Mouse (Mus musculus): ENCODE measurements around the gene Fchsd2.

Gene Fchsd2

GRCm38 (mm10) chr7:101191326-101191969, 98.8 kb downstream of the Fchsd2 start:
- no peak for DNase-seq (ENCODE audit: low spot score)

DNA sequence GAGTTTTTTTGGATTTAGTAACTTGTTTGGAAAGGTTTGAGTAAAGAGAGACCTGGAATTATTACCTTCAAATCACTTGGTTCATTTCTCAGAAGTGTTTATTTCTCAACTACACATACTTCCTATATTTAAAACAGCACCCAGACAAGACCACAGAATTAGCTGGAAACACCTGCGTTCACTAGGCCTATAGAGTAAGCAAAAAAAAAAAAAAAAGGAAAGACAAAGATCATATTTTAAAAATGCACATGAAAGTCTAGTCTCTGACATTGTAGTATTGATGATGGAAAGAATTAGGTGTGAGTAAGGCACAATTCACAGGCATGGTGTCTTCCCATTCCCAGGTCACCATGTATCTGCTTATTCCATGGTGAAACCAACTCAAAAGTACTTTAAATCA, 118.2 kb downstream of the Fchsd2 start:
- DNase-seq (ENCODE audit: low spot score): no peak

DNA sequence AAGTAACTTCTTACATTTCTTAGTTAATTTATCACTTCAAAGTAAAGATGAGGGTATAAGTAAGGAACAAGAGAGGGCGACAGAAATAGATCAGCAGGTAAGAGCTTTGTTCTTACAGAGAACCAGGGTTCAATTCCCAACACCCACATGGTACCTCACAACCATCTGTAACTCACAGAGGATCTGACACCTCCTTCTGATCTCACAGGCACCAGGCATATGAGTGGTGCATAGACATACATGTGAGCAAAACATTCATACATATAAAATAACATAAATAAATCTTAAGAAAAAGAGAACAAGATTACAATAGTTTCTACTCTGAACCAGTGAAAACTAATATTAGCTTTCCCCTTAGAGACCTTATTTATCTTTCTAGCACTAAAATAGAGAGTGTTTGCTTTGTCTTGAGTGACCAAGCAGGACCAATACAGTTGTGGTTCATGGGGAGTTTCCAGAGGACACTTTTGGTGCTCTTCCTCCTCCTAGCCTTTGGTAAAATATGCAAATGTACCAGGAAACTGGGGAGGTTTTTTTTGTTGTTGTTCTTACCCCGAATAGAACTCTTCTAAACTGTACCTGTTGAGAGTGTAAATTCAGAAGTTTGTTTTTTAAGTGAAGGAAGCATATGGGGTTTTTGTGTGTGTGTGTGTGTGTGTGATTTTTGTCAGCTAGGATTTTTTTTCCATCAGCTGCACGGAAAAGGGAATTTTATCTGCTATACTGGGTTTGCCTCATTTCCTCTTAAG, 121.0 kb downstream of the Fchsd2 start:
- DNase-seq (ENCODE audit: low spot score): no peak

DNA sequence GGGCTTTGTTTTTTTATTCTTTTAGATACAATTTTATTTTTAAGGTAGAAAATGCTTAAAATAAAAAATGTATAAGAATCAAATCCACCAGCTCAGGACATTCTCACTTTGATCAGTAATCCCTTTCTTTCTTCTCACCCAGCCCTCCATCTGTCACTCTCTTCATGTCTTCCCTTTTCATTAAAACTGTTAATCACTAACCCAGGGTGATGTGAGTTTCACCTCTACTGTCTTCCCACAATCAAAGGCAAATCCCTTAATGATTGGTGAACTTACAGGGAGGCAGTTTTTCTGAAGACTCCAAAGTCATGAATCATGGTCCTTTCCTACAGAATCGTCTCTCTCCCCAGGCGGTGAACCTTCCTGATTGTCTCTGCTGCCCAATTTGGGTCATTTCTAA, 124.1 kb downstream of the Fchsd2 start:
- no peak for DNase-seq (ENCODE audit: low spot score)

DNA sequence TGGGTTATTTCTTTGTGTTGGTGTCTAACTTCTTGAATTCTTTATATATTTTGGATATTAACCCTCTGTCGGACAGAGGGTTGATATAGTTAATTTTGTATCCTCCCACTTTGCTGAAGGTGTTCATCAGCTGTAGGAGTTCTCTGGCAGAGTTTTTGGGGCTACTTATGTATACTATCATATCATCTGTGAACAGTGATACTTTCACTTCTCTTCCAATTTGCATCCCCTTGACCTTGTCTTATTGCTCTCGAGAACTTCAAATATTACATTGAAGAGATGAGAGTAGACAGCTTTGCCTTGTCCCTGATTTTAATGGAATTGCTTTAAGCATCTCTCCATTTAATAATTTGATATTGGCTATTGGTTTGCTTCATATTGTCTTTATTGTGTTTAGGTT, 130.8 kb downstream of the Fchsd2 start:
- no peak for DNase-seq (ENCODE audit: low spot score)

- no peak for DNase-seq (ENCODE audit: low spot score)
These were observed 136.7 kb downstream of the Fchsd2 start for GRCm38 (mm10) chr7:101229336-101229735.

- peak; percentile 67 for DNase-seq (ENCODE audit: low spot score)
These were observed 138.8 kb downstream of the Fchsd2 start for GRCm38 (mm10) chr7:101231458-101231857.

- no peak for DNase-seq (ENCODE audit: low spot score)
These were observed 140.1 kb downstream of the Fchsd2 start for GRCm38 (mm10) chr7:101232716-101233115.

DNA sequence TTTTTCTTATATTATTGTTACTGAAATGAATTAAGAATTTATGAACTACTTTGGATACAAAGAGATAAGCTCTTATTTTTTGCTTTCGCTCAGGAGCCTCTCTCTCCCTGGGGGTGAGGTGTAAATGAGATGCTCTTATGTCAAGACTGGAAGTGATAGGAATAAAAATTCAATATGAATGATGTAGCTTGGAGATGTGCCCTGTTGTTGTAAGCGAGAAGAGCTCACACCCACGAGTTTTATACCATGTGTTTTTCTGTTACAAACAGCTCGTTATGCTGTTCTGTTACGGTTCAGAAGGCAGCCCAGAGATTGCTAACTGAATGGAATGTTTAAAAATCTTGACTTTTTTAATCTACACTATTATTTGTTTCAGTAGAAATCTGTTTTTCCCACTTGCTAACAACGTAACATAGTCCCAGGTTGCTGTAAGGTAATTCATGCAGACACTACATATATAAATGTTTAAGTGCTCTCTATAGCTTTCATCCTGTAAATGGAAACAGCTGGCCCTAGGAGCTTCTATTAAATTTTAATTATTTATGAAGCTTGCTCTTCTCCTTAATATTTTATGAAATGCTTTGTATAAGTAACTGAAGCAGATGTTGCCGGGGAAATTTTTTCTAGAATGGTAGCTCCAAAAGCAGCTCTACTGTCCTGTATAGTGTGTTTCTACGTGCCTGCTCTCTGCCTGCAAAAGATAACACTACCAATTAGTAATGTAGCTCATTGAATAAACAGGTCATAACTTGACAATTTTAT, 144.2 kb downstream of the Fchsd2 start:
- no peak for DNase-seq (ENCODE audit: low spot score)

DNA sequence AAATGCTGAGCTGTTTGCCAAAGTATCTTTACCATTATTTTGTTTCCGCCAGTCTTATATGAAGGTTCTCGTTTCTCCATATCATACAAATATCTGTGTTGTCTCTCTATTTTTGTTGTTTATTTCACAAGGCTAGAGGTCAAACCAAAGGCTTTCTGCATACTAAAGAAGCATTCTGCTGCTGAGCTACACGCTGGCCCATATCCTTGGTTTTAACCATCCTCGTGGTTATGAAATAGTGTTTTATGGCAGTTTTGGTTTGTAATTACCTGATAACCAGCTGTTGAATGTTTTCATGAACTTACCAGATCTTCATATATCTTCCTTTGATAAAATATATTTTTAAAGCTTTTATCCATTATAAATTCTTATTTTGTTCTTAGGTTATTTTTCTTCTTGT, 156.1 kb downstream of the Fchsd2 start:
- DNase-seq (ENCODE audit: low spot score): no peak

DNA sequence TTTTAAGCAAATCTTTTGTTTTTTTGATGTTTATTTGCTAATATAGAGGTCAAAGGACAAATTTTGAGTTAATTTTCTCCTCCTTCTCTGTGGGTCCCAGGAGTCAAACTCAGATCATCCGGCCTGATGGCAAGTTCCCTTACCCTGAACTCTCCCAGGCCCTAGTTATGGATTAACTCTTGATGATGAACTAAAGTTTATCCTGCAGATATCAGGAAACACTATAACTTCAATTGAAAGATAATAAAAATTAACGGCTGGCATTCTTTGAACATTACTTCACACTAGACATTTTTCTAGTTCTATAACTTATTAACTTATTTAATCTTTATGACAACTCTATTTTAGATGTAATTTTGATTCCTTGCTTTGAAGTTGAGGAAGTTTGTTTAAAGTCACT, 156.5 kb downstream of the Fchsd2 start:
- DNase-seq (ENCODE audit: low spot score): no peak

DNA sequence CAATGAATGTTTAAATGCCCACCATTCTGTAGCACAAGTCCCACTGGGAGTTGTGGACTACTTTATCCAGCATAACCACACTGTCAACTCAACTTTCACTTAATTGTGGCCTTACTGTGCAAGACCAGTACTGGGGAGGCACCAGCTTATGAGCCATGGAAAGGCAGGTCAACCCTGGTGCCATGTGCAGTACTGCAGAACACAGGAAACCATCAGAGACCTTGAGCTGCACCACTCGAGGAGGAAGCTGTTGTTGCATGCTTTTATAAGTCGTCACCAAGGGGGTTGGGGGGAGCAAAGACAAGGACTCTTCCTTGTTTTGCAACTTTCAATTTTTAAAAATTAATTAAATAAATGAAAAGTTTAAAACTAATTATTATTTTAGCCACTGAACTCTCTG, 160.4 kb downstream of the Fchsd2 start:
- no peak for DNase-seq (ENCODE audit: low spot score)

GRCm38 (mm10) chr7:101258482-101258881, 165.8 kb downstream of the Fchsd2 start:
- no peak for DNase-seq (ENCODE audit: low spot score)

- no peak for DNase-seq (ENCODE audit: low spot score)
These were observed 169.4 kb downstream of the Fchsd2 start for GRCm38 (mm10) chr7:101261941-101262546.

GRCm38 (mm10) chr7:101263511-101263910, 170.8 kb downstream of the Fchsd2 start:
- DNase-seq (ENCODE audit: low spot score): peak; percentile 26

- no peak for DNase-seq (ENCODE audit: low spot score)
These were observed 175.0 kb downstream of the Fchsd2 start for GRCm38 (mm10) chr7:101267457-101268259.

DNA sequence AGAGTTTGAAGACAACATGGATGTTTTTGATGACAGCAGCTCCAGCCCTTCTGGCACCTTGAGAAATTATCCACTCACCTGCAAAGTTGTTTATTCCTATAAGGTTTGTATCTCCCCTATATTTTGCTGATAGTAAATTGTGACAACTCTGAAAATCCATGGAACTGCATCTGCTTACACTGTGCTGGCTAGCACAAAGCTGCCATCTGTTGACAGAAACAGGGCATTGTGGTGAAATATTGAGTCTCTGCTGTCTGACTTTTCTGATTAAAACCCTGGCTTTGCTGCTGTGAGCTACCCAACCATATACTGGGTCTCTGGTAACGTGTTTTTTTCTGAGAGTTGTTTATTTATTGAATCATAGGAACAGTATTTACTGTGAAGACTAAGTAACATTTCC, 178.9 kb downstream of the Fchsd2 start:
- no peak for DNase-seq (ENCODE audit: low spot score)

GRCm38 (mm10) chr7:101272466-101273160, 179.9 kb downstream of the Fchsd2 start:
- no peak for DNase-seq (ENCODE audit: low spot score)

DNA sequence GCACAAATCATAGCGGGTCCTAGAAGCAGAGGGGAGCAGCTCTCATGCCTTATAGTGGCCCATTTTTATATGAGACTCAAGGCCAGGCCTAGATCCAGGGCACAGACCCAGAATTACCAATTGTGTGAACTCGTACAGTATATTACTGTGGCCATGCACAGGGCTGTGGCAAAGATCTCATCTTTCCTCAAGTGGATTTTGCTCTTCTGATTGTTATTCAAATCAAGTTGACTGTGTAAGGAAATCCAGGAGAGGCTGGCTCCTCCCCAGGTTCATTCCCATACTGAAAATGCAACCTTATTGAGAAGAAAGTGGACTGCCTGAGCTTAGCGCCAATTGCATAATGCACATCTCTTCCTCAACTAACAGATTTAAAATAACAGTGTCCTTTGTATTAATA, 190.1 kb downstream of the Fchsd2 start:
- DNase-seq (ENCODE audit: low spot score): no peak

DNA sequence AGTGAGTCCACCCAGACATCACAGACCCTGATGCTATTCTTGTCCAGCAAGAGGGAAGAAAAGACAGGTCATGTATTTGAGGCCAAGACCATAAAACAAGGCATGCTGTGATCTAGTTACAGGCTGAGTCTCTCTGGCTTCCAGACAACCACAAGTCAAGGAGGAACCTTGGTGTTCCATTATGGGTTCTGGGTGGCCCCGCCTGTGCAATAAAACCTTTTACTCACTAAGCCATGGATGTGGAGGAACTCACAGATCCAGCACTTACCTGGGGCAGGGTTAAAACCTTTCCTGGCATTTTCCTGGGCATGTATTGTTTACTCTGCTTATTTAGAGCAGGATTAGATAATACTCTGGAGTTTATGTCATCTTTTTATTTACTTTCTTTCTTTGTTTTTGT, 191.8 kb downstream of the Fchsd2 start:
- DNase-seq (ENCODE audit: low spot score): no peak

GRCm38 (mm10) chr7:101286891-101287290, 194.2 kb downstream of the Fchsd2 start:
- no peak for DNase-seq (ENCODE audit: low spot score)
